Mouse (Mus musculus) B cell, adult 2 months (primary cell): ENCODE data around the gene Nek10.
"Not testable (repeated sequence)": the region's sequence is repeated elsewhere in the genome, so short reads cannot be mapped to it uniquely, and the experiment has no call there.

ENCODE experiments used
- DNase-seq, 2 experiments: peaks; one replicate each; pipeline ENCODE4 v3.0.0; 2022

Gene Nek10

GRCm38 (mm10) chr14:14871121-14871520 lies 67.9 kb downstream of the Nek10 start:
- no peak for DNase-seq

DNA sequence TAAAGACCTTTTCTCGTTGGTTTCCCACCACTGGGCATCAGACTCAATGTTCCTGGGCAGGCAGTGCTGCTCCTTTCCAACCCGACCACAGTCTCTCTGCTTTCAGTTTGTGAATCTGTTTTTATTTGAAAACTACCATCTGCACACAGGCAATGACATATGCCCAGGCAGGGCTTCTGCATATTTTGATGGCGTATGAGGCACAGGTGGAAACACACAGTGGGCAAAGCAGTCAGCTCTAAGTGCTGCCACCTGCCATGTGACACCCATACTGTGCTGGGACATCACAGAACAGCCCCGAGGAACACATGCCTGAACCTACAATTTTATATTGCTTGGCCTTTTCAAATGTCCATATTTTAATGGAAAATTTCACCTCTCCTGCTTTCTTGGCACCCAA lies 68.5 kb downstream of the Nek10 start:
- no peak for DNase-seq

- DNase-seq: no peak
Measured at GRCm38 (mm10) chr14:14893932-14894652, 90.9 kb downstream of the Nek10 start.

DNA sequence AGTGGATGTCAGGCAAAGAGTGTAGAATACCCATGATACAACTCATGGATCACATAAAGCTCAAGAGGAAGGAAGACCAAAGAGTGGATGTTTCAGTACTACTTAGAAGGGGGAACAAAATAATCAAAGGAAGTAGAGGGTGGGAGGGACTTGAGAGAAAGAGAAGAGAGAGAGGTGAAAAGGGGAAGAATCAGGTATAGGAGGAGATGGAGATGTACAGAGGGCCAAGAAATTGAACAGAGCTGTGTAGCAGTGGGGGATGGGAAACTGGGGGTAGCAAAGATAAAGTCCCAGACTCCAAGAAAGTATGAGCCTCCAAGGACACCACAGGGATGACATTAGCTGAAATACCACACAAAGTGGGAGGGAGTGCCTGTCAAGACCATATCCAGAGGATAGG lies 91.6 kb downstream of the Nek10 start:
- DNase-seq: no peak

DNA sequence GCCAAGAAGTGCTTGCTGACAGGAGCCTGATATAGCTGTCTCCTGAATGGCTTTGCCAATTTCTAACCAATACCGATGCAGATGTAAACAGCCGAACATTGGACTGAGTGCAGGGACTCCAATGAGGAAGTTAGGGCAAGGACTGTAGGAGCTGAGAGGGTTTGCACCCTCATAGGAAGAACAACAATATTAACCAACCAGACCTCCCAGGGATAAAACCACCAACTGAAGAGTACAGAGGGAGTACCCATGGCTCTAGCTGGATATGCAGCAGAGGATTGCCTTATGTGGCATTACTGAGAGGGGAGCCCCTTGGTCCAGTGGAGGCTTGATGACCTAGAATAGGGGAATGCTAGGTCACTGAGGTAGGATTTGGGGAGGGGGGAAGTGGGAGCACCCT lies 92.1 kb downstream of the Nek10 start:
- no peak for DNase-seq

DNA sequence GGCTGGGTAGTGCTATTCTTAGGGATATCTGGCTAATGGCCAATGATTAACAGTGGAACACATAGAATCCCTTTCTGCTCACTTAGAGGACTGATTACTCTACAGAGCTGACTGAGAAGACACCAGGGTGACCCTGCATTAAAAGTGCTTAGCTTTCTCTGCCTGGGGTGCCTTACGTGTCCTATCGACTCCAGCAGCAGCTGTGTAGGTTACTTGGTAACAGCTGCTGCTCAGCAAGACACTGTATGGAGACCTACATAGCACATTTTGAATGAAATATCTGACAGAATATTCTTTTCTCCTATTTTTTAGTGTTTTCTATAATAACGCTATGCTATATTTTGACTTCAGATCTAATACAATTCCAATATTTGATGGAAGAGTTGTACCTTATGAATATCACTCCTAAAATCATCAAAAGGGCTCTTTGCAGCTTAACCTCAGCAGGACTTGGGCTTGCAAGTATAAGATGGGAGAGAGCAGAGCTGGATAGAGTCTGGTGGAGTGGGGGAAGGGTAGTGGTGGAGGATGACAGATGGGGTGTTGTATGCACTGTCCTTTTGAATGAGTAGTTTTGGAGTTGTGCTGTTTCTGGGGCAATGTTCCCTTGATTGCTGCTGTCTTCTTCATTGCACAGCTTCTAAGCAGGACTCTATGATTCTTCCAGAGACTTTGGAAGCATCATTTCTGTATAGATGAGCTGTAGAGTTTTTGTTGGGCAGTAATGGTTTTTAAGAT lies 93.4 kb downstream of the Nek10 start:
- no peak for DNase-seq

- peak; percentile 58 to 59 for DNase-seq
Measured at GRCm38 (mm10) chr14:14904750-14905529, 101.7 kb downstream of the Nek10 start.

GRCm38 (mm10) chr14:14905530-14905852 lies 102.3 kb downstream of the Nek10 start:
- DNase-seq: no peak

GRCm38 (mm10) chr14:14925615-14926014 lies 122.4 kb downstream of the Nek10 start:
- no peak for DNase-seq

DNA sequence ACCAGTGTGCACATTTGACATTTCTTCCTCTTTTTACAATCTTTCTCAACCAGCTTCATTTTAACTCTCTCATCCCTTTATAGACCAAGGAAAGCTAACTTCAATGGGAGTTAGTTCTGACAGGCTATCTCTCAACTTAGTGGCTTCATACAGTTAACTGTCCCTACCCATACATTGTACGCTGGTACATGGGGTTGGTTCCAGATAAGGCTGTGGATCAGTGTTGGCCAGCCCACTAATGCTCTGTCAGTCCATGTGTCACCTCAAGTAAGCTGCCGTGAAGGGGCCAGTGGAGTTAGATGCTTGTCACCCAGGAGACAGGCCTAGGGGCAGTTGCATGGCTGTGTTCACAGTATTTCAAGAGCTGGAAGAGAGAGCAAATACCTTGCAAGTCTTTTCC lies 124.3 kb downstream of the Nek10 start:
- DNase-seq: no peak

- no peak for DNase-seq
Measured at GRCm38 (mm10) chr14:14934977-14935376, 131.8 kb downstream of the Nek10 start.

- DNase-seq: no peak
Measured at GRCm38 (mm10) chr14:14945930-14946329, 142.7 kb downstream of the Nek10 start.

DNA sequence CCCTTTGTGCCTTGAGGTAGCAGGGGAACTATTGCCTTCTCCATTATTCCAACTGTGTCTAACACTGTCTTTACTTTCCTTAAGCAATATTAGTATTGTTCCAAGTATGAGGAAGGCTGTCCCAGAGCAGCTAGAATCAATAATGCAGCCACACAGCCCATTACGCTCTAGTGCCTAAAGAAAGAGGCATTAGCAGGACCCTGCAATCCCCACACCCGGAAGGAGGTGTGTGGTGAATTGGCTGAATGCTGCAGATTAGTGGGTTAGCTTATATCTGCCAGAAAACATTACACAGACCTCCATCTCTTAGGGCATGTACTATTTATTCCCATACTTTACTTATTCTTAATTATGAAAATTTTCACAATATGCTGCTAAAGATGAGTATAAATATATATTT lies 145.8 kb downstream of the Nek10 start:
- no peak for DNase-seq

DNA sequence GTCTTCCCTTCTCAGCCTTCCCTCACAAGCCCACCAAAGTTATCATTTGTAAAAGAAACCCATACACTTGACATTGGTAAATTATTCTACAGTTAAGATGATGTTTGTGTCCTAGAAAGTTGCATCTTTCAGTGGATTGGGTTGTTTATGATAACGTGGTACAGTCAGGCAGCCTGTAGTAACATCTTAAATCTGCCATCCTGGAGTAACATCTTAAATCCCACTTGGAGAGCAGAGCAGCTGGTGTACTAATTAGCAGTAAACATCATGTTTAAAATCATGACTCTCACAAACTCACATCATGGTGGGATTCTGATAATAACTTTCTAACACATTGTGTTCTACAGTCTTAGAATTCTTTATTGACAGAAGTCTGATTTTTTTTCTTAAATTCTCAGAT lies 148.6 kb downstream of the Nek10 start:
- no peak for DNase-seq

DNA sequence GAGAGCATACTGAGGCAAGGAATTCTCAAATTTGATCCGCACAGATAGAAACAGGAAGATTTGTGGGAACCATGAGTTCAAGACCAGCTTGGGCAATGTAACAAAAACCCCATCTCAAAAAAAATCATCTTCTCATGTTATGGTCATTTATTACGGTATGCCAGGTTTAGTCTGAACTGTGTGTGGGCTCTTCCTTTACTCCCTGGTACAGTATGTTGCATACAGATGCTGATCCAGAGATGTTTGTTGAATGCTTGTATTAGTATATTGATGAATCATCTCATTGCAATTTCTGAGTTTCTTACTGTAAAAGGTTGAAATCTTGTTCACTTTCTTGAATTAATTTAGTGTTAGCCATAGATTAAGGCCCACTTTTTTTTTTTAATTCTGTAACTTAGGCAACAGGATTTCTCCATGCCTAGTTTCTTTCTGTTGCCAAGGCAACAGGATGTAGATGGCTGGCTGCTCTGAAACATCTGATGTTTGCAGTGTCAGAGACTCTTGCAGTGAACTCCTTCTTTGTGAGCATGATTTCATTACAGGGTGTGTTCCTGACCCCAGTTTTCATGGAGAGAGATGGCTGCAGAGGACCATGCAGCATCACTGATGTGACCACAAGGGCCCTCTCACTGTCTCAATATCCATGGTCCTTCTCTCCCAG lies 156.7 kb downstream of the Nek10 start:
- no peak for DNase-seq

GRCm38 (mm10) chr14:14960441-14960988 lies 157.3 kb downstream of the Nek10 start:
- DNase-seq: no peak

DNA sequence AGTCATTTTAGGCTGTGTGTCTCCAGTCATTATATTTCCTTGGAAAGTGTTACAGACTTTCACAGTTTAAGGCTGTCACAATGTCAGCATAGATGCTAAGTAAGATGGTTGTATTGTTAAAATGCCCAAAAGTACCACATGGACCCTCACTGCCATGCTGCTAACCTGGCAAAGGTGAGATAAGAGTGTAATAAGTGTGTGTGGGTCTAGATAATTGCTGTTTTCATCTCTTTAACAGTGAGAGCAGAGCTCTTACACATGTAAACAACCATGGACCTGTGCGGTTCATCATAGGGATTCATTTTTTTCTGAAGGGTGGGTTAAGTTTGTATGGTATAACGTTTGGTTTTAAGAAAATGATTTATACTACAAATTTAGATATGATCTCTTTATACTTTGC lies 167.4 kb downstream of the Nek10 start:
- no peak for DNase-seq

DNA sequence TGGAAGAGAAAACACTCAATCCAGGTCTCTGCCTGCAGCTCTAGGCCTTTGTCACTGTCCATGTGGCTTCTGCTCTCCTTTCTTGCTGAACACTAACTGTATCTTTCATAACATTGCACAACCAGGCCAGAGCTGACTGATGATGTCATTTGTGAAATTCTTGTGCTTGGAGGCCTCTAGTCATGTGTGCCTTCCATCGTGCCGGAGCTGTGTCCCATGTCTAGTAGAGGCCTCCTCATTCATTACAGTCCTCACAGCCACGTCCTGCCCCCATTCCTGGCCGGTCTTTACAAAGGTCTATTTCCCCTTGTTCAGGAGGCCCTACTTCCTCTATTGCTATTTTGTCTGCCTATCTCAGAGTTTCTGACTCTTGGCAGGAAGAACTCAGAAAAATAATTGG lies 167.8 kb downstream of the Nek10 start:
- DNase-seq: peak; percentile 2 to 7

GRCm38 (mm10) chr14:14974156-14974555 lies 170.9 kb downstream of the Nek10 start:
- no peak for DNase-seq

- DNase-seq: not testable (repeated sequence)
Measured at GRCm38 (mm10) chr14:14984106-14984505, 180.9 kb downstream of the Nek10 start.

- DNase-seq: peak; percentile 61 to 64
Measured at GRCm38 (mm10) chr14:14984710-14985647, 181.8 kb downstream of the Nek10 start.

DNA sequence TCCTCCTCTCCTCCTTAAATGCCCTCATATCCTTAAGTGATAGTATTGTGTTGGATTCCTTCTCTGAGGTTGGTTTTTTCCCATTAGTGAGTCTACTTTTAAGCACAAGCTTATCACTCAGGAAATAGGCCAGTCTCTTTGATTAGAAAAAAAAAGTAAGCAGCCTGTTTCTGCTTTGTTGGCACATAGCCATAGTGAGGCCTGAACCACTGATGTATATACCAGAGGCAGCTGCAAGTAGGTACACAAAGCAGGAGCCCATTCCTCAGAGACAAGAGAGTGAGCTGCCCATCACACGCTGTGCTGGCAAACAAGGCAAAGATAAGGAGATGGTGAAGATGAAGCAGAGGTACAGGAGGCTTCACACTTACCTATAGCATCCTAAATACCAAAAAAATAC lies 184.2 kb downstream of the Nek10 start:
- DNase-seq: no peak
